Mouse (Mus musculus): Measurements from ENCODE around the gene Rnf4.

DNA sequence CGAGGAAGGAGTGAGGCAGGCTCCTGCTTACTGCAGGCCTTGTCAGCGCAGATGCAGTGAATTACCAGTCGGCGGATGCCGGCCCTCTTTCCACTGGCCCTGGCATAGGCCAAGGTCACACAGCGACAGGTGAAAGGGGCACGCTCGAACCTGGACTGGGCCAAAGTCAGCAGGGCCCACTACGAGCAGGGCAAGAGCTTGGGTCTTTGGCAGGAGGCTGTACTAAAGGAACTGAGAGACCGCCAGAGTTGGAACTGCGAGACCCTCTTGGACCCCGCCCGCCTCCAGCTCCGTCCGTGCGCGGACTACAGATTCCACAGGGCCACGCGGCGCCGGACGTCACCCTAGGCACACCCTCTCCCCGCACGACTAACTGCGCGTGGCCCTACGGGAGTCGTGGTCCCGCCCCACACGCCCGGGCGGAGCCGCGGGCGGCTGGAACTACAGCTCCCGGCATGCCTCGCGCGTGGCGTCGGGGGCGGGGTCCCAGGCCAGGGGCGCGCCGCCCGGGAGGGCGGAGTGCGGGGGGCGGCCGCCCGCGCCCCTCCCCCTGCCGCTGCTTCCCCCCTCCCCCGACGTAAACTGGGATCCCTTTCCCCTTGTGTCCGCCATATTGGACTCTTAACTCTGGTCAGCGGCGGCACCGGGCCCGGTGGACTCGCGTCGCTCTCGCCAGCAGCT lies 33.4 kb downstream of the Rnf4 start, which contains the start of gene Fam193a:
- TF ChIP-seq GATA1 (IDR thresholded peaks at IDR 0.05; ENCODE audit: borderline replicate concordance, low read length) (no peak), FLI1 (IDR thresholded peaks at IDR 0.05; ENCODE audit: low read length) (no peak)

Measured in megakaryocyte, embryonic 14.5 days (primary cell).